Mouse (Mus musculus): ENCODE measurements around the gene Filip1.

DNA sequence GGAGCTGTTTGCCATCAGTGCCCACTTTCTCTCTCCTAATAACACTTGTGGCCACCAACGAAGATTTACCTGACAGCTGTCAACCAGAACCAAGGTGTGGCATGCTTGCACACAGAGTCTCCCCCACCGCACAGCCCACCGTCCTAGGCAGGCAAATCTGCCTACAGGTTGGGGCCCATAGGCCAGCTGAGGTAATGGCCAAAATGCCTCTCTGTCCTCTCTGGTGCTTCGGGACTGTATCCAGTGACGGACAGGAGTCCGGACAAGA, 90.2 kb downstream of the Filip1 start:
- TF ChIP-seq CTCF (IDR thresholded peaks at IDR 0.05), result no peak
- TF ChIP-seq EP300 (IDR thresholded peaks at IDR 0.05), result no peak
